Mouse (Mus musculus): ENCODE results near the gene Rpl3.

GRCm38 (mm10) chr15:80129982-80130381, 38.3 kb upstream of the Rpl3 start:
- TF ChIP-seq TAL1 (IDR thresholded peaks at IDR 0.05; ENCODE audit: low read length): 0 out of 3 replicates have a peak, but pooled peaks have one; percentile 19
- TF ChIP-seq GATA1 (IDR thresholded peaks at IDR 0.05; ENCODE audit: low read length): no peak

Measured in erythroblast, embryonic 14.5 days (primary cell).